Mouse (Mus musculus): ENCODE data around the gene Dlst. TPM values are rescaled to one million over a fixed set of nuclear protein-coding genes. Genes with fewer than 3 reads are reported as not detected.

Dlst gene
- polyA plus RNA-seq, 1 experiment, result 219 TPM

GRCm38 (mm10) chr12:85094706-85095105 is 15.9 kb upstream of the Dlst start:
- no peaks in the 10 kb centered on the region for H3K79me2 ChIP-seq (ENCODE audit: control insufficient read depth, insufficient read depth)
- TF ChIP-seq SRF (IDR thresholded peaks at IDR 0.05; ENCODE audit: control insufficient read depth, insufficient read length, low read depth), result no peak
- peak; percentile 54 to 93 (median 88) for TF ChIP-seq MYOG (IDR thresholded peaks at IDR 0.05; ENCODE audit: control insufficient read depth in 1 of 3, insufficient read depth in 1 of 3, insufficient read length in 2 of 3, low read depth in 2 of 3)
- TF ChIP-seq MYOD1 (IDR thresholded peaks at IDR 0.05; ENCODE audit: control insufficient read depth in 1 of 3, insufficient read length in 2 of 3, low read depth in 2 of 3), result peak in 2 of 3 experiments; percentile 83 to 91
- TF ChIP-seq MAX (IDR thresholded peaks at IDR 0.05; ENCODE audit: low read depth), result no peak
- peak; percentile 9 for TF ChIP-seq TCF12 (IDR thresholded peaks at IDR 0.05; ENCODE audit: insufficient read depth, poor library complexity, severe bottlenecking)
- no peak overlapping the region for H3ac ChIP-seq (ENCODE audit: control insufficient read depth, insufficient read length)
- peak overlapping the region; percentile 3 for H3K4me3 ChIP-seq
- no peaks in the 10 kb centered on the region for H3K27me3 ChIP-seq (ENCODE audit: control insufficient read depth, insufficient read depth, insufficient read length)
- no peaks in the 10 kb centered on the region for H3K36me3 ChIP-seq (ENCODE audit: control insufficient read depth, insufficient read depth)
- peak overlapping the region; percentile 87 for H3K4me2 ChIP-seq (ENCODE audit: low read depth)

GRCm38 (mm10) chr12:85095146-85095545 is 15.5 kb upstream of the Dlst start:
- Histone ChIP-seq H3K27me3 (ENCODE audit: control insufficient read depth, insufficient read depth, insufficient read length) (no peaks in the 10 kb centered on the region), H3K36me3 (ENCODE audit: control insufficient read depth, insufficient read depth) (no peaks in the 10 kb centered on the region), H3K4me3 (no peak overlapping the region), H3ac (ENCODE audit: control insufficient read depth, insufficient read length) (no peak overlapping the region), H3K79me2 (ENCODE audit: control insufficient read depth, insufficient read depth) (no peaks in the 10 kb centered on the region), H3K4me2 (ENCODE audit: low read depth) (no peak overlapping the region)
- TF ChIP-seq REST (IDR thresholded peaks at IDR 0.05; ENCODE audit: insufficient read depth, insufficient read length), result no peak
- TF ChIP-seq USF1 (IDR thresholded peaks at IDR 0.05; ENCODE audit: low read depth), result no peak
- TF ChIP-seq MYOD1 (IDR thresholded peaks at IDR 0.05; ENCODE audit: control insufficient read depth in 1 of 3, insufficient read length in 2 of 3, low read depth in 2 of 3), result no peak
- no peak for TF ChIP-seq TCF3 (IDR thresholded peaks at IDR 0.05; ENCODE audit: insufficient read length, low read depth)
- TF ChIP-seq E2F4 (IDR thresholded peaks at IDR 0.05; ENCODE audit: insufficient read depth), result no peak
- no peak for TF ChIP-seq TCF12 (IDR thresholded peaks at IDR 0.05; ENCODE audit: insufficient read depth, poor library complexity, severe bottlenecking)
- no peak for TF ChIP-seq POLR2AphosphoS2 (IDR thresholded peaks at IDR 0.05; ENCODE audit: insufficient read length, low read depth)
- TF ChIP-seq SRF (IDR thresholded peaks at IDR 0.05; ENCODE audit: control insufficient read depth, insufficient read length, low read depth), result no peak
- TF ChIP-seq MAX (IDR thresholded peaks at IDR 0.05; ENCODE audit: low read depth), result no peak
- no peak for TF ChIP-seq MYOG (IDR thresholded peaks at IDR 0.05; ENCODE audit: control insufficient read depth in 1 of 3, insufficient read depth in 1 of 3, insufficient read length in 2 of 3, low read depth in 2 of 3)
- no peak for TF ChIP-seq CEBPB (IDR thresholded peaks at IDR 0.05; ENCODE audit: insufficient read depth, poor library complexity, severe bottlenecking)
- TF ChIP-seq POLR2A (IDR thresholded peaks at IDR 0.05; ENCODE audit: insufficient read length, low read depth), result no peak

GRCm38 (mm10) chr12:85095859-85096258 is 14.8 kb upstream of the Dlst start:
- Histone ChIP-seq H3K4me2 (ENCODE audit: low read depth) (no peak overlapping the region), H3K27me3 (ENCODE audit: control insufficient read depth, insufficient read depth, insufficient read length) (no peaks in the 10 kb centered on the region), H3K79me2 (ENCODE audit: control insufficient read depth, insufficient read depth) (no peaks in the 10 kb centered on the region), H3K36me3 (ENCODE audit: control insufficient read depth, insufficient read depth) (no peaks in the 10 kb centered on the region), H3ac (ENCODE audit: control insufficient read depth, insufficient read length) (no peak overlapping the region), H3K4me3 (no peak overlapping the region)
- TF ChIP-seq TCF12 (IDR thresholded peaks at IDR 0.05; ENCODE audit: insufficient read depth, poor library complexity, severe bottlenecking), result no peak
- no peak for TF ChIP-seq MYOG (IDR thresholded peaks at IDR 0.05; ENCODE audit: control insufficient read depth in 1 of 3, insufficient read depth in 1 of 3, insufficient read length in 2 of 3, low read depth in 2 of 3)
- no peak for TF ChIP-seq TCF3 (IDR thresholded peaks at IDR 0.05; ENCODE audit: insufficient read length, low read depth)
- TF ChIP-seq POLR2A (IDR thresholded peaks at IDR 0.05; ENCODE audit: insufficient read length, low read depth), result no peak
- TF ChIP-seq CEBPB (IDR thresholded peaks at IDR 0.05; ENCODE audit: insufficient read depth, poor library complexity, severe bottlenecking), result no peak
- no peak for TF ChIP-seq USF1 (IDR thresholded peaks at IDR 0.05; ENCODE audit: low read depth)
- TF ChIP-seq REST (IDR thresholded peaks at IDR 0.05; ENCODE audit: insufficient read depth, insufficient read length), result no peak
- no peak for TF ChIP-seq MAX (IDR thresholded peaks at IDR 0.05; ENCODE audit: low read depth)
- TF ChIP-seq POLR2AphosphoS2 (IDR thresholded peaks at IDR 0.05; ENCODE audit: insufficient read length, low read depth), result no peak
- no peak for TF ChIP-seq SRF (IDR thresholded peaks at IDR 0.05; ENCODE audit: control insufficient read depth, insufficient read length, low read depth)
- no peak for TF ChIP-seq E2F4 (IDR thresholded peaks at IDR 0.05; ENCODE audit: insufficient read depth)
- TF ChIP-seq MYOD1 (IDR thresholded peaks at IDR 0.05; ENCODE audit: control insufficient read depth in 1 of 3, insufficient read length in 2 of 3, low read depth in 2 of 3), result no peak

GRCm38 (mm10) chr12:85101001-85101400 is 9.6 kb upstream of the Dlst start:
- Histone ChIP-seq H3K79me2 (ENCODE audit: control insufficient read depth, insufficient read depth) (no peaks in the 10 kb centered on the region), H3K4me3 (no peak overlapping the region), H3ac (ENCODE audit: control insufficient read depth, insufficient read length) (no peak overlapping the region), H3K4me2 (ENCODE audit: low read depth) (no peak overlapping the region), H3K36me3 (ENCODE audit: control insufficient read depth, insufficient read depth) (no peaks in the 10 kb centered on the region), H3K27me3 (ENCODE audit: control insufficient read depth, insufficient read depth, insufficient read length) (no peaks in the 10 kb centered on the region)
- TF ChIP-seq CEBPB (IDR thresholded peaks at IDR 0.05; ENCODE audit: insufficient read depth, poor library complexity, severe bottlenecking) (no peak), TCF3 (IDR thresholded peaks at IDR 0.05; ENCODE audit: insufficient read length, low read depth) (no peak), POLR2A (IDR thresholded peaks at IDR 0.05; ENCODE audit: insufficient read length, low read depth) (no peak), SRF (IDR thresholded peaks at IDR 0.05; ENCODE audit: control insufficient read depth, insufficient read length, low read depth) (no peak), USF1 (IDR thresholded peaks at IDR 0.05; ENCODE audit: low read depth) (no peak), TCF12 (IDR thresholded peaks at IDR 0.05; ENCODE audit: insufficient read depth, poor library complexity, severe bottlenecking) (no peak), MAX (IDR thresholded peaks at IDR 0.05; ENCODE audit: low read depth) (no peak), POLR2AphosphoS2 (IDR thresholded peaks at IDR 0.05; ENCODE audit: insufficient read length, low read depth) (no peak), MYOG (IDR thresholded peaks at IDR 0.05; ENCODE audit: control insufficient read depth in 1 of 3, insufficient read depth in 1 of 3, insufficient read length in 2 of 3, low read depth in 2 of 3) (no peak), E2F4 (IDR thresholded peaks at IDR 0.05; ENCODE audit: insufficient read depth) (no peak), REST (IDR thresholded peaks at IDR 0.05; ENCODE audit: insufficient read depth, insufficient read length) (no peak), MYOD1 (IDR thresholded peaks at IDR 0.05; ENCODE audit: control insufficient read depth in 1 of 3, insufficient read length in 2 of 3, low read depth in 2 of 3) (no peak)

Data from myocyte (in vitro differentiated cells).